20 mouse cellular contexts compared by ENCODE assay signal in the genomic region with DNA sequence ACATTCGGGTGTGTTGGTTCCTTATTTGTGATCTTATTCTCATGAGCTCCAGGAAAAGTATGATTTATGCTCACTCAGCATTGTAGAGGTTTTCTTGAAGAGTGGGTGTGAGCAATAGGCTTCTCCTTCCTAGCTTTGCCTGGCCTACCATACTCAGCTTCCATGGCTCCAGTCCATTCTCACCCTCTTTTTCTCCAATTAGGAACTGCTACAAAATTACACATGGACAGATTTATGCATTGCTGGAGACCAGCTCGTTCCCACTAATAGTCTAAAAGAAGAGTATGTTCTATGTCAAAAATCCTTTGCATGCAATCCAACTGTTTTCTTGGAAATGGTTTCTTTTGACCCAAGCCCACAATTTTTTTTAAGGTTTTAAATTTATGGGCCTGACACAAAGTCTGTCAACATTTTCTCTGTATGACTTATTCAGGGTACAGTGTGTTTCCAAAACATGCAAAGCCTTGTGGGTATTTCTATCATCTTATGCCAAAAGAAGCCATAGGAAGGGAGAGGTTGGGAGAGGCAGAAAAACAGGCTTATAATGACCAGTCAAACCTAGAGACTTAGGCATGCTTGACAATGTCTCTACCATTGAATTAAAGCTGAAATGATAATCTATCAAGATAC.
DNase-seq lines count a peak whose midpoint lies in the region; ATAC-seq lines count a peak whose summit lies in the region.
"Had no signal": no experiment of that assay in that cellular context is flagged by ENCODE, and none has a peak within 500 bp of the region (broad histone marks: within the 10 kb centered on the region; RNA-seq: fewer than 3 reads in every experiment).

No protein-coding gene starts in this region.

- H3K36me3 ChIP-seq in lung, embryonic 16.5 days (ENCODE audit: control insufficient read depth, insufficient read depth, low read length) = no peaks in the 10 kb centered on the region
- no peaks in the 10 kb centered on the region for H3K36me3 ChIP-seq in stomach, embryonic 16.5 days (ENCODE audit: control insufficient read depth, insufficient read depth, low read length)
- H3K36me3 ChIP-seq: embryonic facial prominence, embryonic 10.5 days; hindbrain, embryonic 13.5 days; intestine, embryonic 15.5 days; midbrain, embryonic 12.5 days had no signal

- peak; percentile 94 for ATAC-seq in frontal cortex, adult (ENCODE audit: low TSS enrichment)
- no peak for ATAC-seq in lung, embryonic 16.5 days (ENCODE audit: low read depth)
- peak; percentile 53; the same call in 1 of the 2 replicates for ATAC-seq in stomach, embryonic 16.5 days (ENCODE audit: insufficient read depth, low FRiP score)
- ATAC-seq: intestine, embryonic 15.5 days; liver, postnatal 0 days had no signal

- H3K9ac ChIP-seq in lung, embryonic 16.5 days (ENCODE audit: low read length) = no peak overlapping the region
- H3K9ac ChIP-seq in stomach, embryonic 16.5 days (ENCODE audit: low read length) = no peak overlapping the region
- H3K9ac ChIP-seq: hindbrain, embryonic 13.5 days; intestine, embryonic 15.5 days; liver, postnatal 0 days; midbrain, embryonic 12.5 days had no signal

- H3K4me3 ChIP-seq in lung, embryonic 16.5 days (ENCODE audit: low read length) = no peak overlapping the region
- H3K4me3 ChIP-seq in stomach, embryonic 16.5 days (replicated peaks; ENCODE audit: low read length) = no peak overlapping the region
- H3K4me3 ChIP-seq: embryonic facial prominence, embryonic 10.5 days; erythroblast, embryonic 14.5 days; hindbrain, embryonic 13.5 days; intestine, embryonic 15.5 days; midbrain, embryonic 12.5 days had no signal

- H3K4me1 ChIP-seq in lung, embryonic 16.5 days (replicated peaks; ENCODE audit: control insufficient read depth, insufficient read depth, low read length) = no peaks in the 10 kb centered on the region
- no peaks in the 10 kb centered on the region for H3K4me1 ChIP-seq in stomach, embryonic 16.5 days (ENCODE audit: control insufficient read depth, insufficient read depth, low read length)
- H3K4me1 ChIP-seq: embryonic facial prominence, embryonic 10.5 days; hindbrain, embryonic 13.5 days; intestine, embryonic 15.5 days; midbrain, embryonic 12.5 days had no signal

- H3K9me3 ChIP-seq in lung, embryonic 16.5 days (ENCODE audit: control insufficient read depth, low read length) = no peaks in the 10 kb centered on the region
- H3K9me3 ChIP-seq in stomach, embryonic 16.5 days (replicated peaks; ENCODE audit: control insufficient read depth, low read length) = no peaks in the 10 kb centered on the region
- H3K9me3 ChIP-seq: embryonic facial prominence, embryonic 10.5 days; hindbrain, embryonic 13.5 days; intestine, embryonic 15.5 days; midbrain, embryonic 12.5 days had no signal

- 0 out of 2 replicates have a peak overlapping the region, but pooled peaks have one; percentile 17 for H3K27ac ChIP-seq in lung, embryonic 16.5 days (ENCODE audit: low read length)
- H3K27ac ChIP-seq in stomach, embryonic 16.5 days (ENCODE audit: low read length) = no peak overlapping the region
- H3K27ac ChIP-seq: embryonic facial prominence, embryonic 10.5 days; hindbrain, embryonic 13.5 days; intestine, embryonic 15.5 days; macrophage; midbrain, embryonic 12.5 days had no signal

- WGBS in lung, embryonic 16.5 days = 52% methylated on average over 2 of the region's 2 CpGs
- WGBS in stomach, embryonic 16.5 days = 62% methylated on average over 2 of the region's 2 CpGs

- no peak for DNase-seq in frontal cortex, postnatal 10 days (ENCODE audit: low spot score in 2 of 2)
- no peak for DNase-seq in lung, postnatal 36 days
- DNase-seq in gonadal fat pad, adult 2 months (ENCODE audit: low read depth) = peak; percentile 6
- no peak for DNase-seq in ovary, postnatal 36 days (ENCODE audit: low spot score)
- DNase-seq in thymus, postnatal 36 days = no peak
- DNase-seq: adrenal gland, adult 2 months; cerebellum, adult 11-12 months; gastrocnemius, postnatal 10 days; heart, postnatal 10 days; liver; liver, postnatal 0 days had no signal

- H3K4me2 ChIP-seq in lung, embryonic 16.5 days (ENCODE audit: low read depth, low read length) = no peak overlapping the region
- no peak overlapping the region for H3K4me2 ChIP-seq in stomach, embryonic 16.5 days (ENCODE audit: low read depth, low read length)
- H3K4me2 ChIP-seq: hindbrain, embryonic 13.5 days; intestine, embryonic 15.5 days; midbrain, embryonic 12.5 days had no signal

- no peaks in the 10 kb centered on the region for H3K27me3 ChIP-seq in lung, embryonic 16.5 days (ENCODE audit: control insufficient read depth, insufficient read depth, low read depth, low read length)
- H3K27me3 ChIP-seq in stomach, embryonic 16.5 days (ENCODE audit: control insufficient read depth, insufficient read depth, low read length) = no peaks in the 10 kb centered on the region
- H3K27me3 ChIP-seq: hindbrain, embryonic 13.5 days; intestine, embryonic 15.5 days; midbrain, embryonic 12.5 days had no signal
